Comparison of ENCODE assay signal across 26 mouse cellular contexts in the genomic region with DNA sequence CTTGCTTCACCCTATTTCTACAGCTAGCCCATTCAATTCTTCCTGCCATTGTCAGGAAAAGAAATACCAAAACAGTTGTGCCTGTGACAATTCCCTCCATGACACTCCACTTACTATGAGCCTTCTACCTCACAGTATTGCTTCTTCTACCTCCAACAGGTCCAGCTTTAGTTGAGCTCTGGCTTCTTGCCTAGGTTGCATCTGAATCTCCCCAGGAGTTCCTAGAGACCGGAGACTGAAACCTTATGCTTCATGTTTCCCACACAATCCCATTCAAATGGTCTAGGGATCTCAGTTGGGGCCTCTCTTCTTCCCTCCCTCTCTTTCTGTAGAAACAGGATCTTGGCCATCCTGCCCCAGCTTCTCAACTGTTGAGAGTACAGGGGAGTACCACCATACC. TPM values are rescaled to one million over a fixed set of nuclear protein-coding genes. Genes with fewer than 3 reads are reported as not detected.
DNase-seq lines count a peak whose midpoint lies in the region; ATAC-seq lines count a peak whose summit lies in the region.
"Had no signal": no experiment of that assay in that cellular context is flagged by ENCODE, and none has a peak within 500 bp of the region (broad histone marks: within the 10 kb centered on the region; RNA-seq: fewer than 3 reads in every experiment).

No protein-coding gene starts in this region.

- H3K36me3 ChIP-seq in liver, embryonic 11.5 days (ENCODE audit: control insufficient read depth, insufficient read depth, low read length) = peaks cover 32% of the 10 kb centered on the region
- peaks cover 84% of the 10 kb centered on the region for H3K36me3 ChIP-seq in liver, embryonic 12.5 days

- peak; percentile 25 to 53 for DNase-seq in cerebellum, adult 18-20 months
- peak; percentile 53 for DNase-seq in cerebellum, adult 9-10 months
- no peak for DNase-seq in cerebellum, postnatal 36 days
- DNase-seq in cerebellum, postnatal 25 days = peak; percentile 22 to 53
- DNase-seq in cerebellum, postnatal 4 days (ENCODE audit: low spot score in 2 of 2) = no peak
- peak; percentile 27 for DNase-seq in liver, embryonic 11.5 days (ENCODE audit: low spot score)
- DNase-seq: adrenal gland, adult 8-10 months; adrenal gland, postnatal 14 days; adrenal gland, postnatal 36 days; B cell, adult 2 months; cerebellum, adult 8-10 months; embryo, embryonic 11 days had no signal

- no peak overlapping the region for H3K9ac ChIP-seq in liver, embryonic 11.5 days (ENCODE audit: low read depth, low read length)
- H3K9ac ChIP-seq in liver, embryonic 12.5 days = no peak overlapping the region
- H3K9ac ChIP-seq: embryonic facial prominence, embryonic 13.5 days; embryonic facial prominence, embryonic 15.5 days; forebrain, embryonic 12.5 days had no signal

- ATAC-seq in cerebellum, adult (ENCODE audit: insufficient number of reproducible peaks, low FRiP score, low TSS enrichment) = no peak
- no peak for ATAC-seq in liver, embryonic 11.5 days (replicated peaks; ENCODE audit: low FRiP score)
- no peak for ATAC-seq in liver, embryonic 12.5 days
- ATAC-seq: activated CD4-positive, CD25-positive, alpha-beta regulatory T cell, adult 4 months; CD4-positive, CD25-positive, alpha-beta regulatory T cell, adult 4 months; forebrain, embryonic 14.5 days; forebrain, embryonic 16.5 days; Patski had no signal

- 0 out of 2 replicates have a peak, but pooled peaks cover 3% of the 10 kb centered on the region for H3K4me1 ChIP-seq in liver, embryonic 11.5 days (replicated peaks; ENCODE audit: control insufficient read depth, insufficient read depth, low read length)
- peaks cover 13% of the 10 kb centered on the region for H3K4me1 ChIP-seq in liver, embryonic 12.5 days
- H3K4me1 ChIP-seq: embryonic facial prominence, embryonic 13.5 days; embryonic facial prominence, embryonic 15.5 days; forebrain, embryonic 10.5 days; forebrain, embryonic 12.5 days had no signal

- no peak overlapping the region for H3K4me3 ChIP-seq in liver, embryonic 11.5 days (ENCODE audit: low read depth, low read length)
- H3K4me3 ChIP-seq in liver, embryonic 12.5 days = no peak overlapping the region
- H3K4me3 ChIP-seq: embryonic facial prominence, embryonic 13.5 days; embryonic facial prominence, embryonic 15.5 days; erythroblast, embryonic 14.5 days; forebrain, embryonic 10.5 days; forebrain, embryonic 12.5 days had no signal

- no peaks in the 10 kb centered on the region for H3K27me3 ChIP-seq in liver, embryonic 11.5 days (replicated peaks; ENCODE audit: control insufficient read depth, insufficient read depth, low read length)
- no peaks in the 10 kb centered on the region for H3K27me3 ChIP-seq in liver, embryonic 12.5 days (replicated peaks)
- H3K27me3 ChIP-seq: CH12.LX; embryonic facial prominence, embryonic 13.5 days; embryonic facial prominence, embryonic 15.5 days; forebrain, embryonic 12.5 days; Patski had no signal

- 96% methylated on average over 1 of the region's 1 CpGs for WGBS in liver, embryonic 11.5 days
- 97% methylated on average over 1 of the region's 1 CpGs for WGBS in liver, embryonic 12.5 days (ENCODE audit: insufficient replicate concordance)

- no peak overlapping the region for H3K27ac ChIP-seq in liver, embryonic 11.5 days (ENCODE audit: low read depth, low read length)
- no peak overlapping the region for H3K27ac ChIP-seq in liver, embryonic 12.5 days
- H3K27ac ChIP-seq: embryonic facial prominence, embryonic 13.5 days; embryonic facial prominence, embryonic 15.5 days; forebrain, embryonic 10.5 days; forebrain, embryonic 12.5 days had no signal

- no peak overlapping the region for H3K4me2 ChIP-seq in liver, embryonic 11.5 days
- H3K4me2 ChIP-seq in liver, embryonic 12.5 days = no peak overlapping the region
- H3K4me2 ChIP-seq: embryonic facial prominence, embryonic 13.5 days; embryonic facial prominence, embryonic 15.5 days; forebrain, embryonic 12.5 days had no signal

- H3K9me3 ChIP-seq in liver, embryonic 11.5 days (ENCODE audit: control insufficient read depth, low read length) = no peaks in the 10 kb centered on the region
- H3K9me3 ChIP-seq in liver, embryonic 12.5 days (replicated peaks) = no peaks in the 10 kb centered on the region
- H3K9me3 ChIP-seq: embryonic facial prominence, embryonic 13.5 days; embryonic facial prominence, embryonic 15.5 days; forebrain, embryonic 10.5 days; forebrain, embryonic 12.5 days; G1E had no signal

RNA-seq across cellular contexts. Expression of a gene that starts 19.9 kb away (rescaled TPM):
- 147 and 157 TPM in 2 replicates for polyA plus RNA-seq in liver, embryonic 11.5 days (2014; fragmentation: Nextera tagmentation; extraction: Ambion mirVana)
- 99.4 and 104 TPM in 2 replicates for polyA plus RNA-seq in liver, embryonic 12.5 days (2016; fragmentation: Nextera tagmentation; extraction: Ambion mirVana)

Comparison
In these comparisons a context has a peak if more than half of its experiments do, and no peak if none do; other contexts are left out.
1. DNase-seq: peak in cerebellum, adult 18-20 months (2 of 2), cerebellum, adult 9-10 months (single experiment), cerebellum, postnatal 25 days (2 of 2) and liver, embryonic 11.5 days (single experiment); none in cerebellum, postnatal 36 days (0 of 2) and cerebellum, postnatal 4 days (0 of 2).